Mouse (Mus musculus): Measurements from ENCODE around the gene Alg14.

DNA sequence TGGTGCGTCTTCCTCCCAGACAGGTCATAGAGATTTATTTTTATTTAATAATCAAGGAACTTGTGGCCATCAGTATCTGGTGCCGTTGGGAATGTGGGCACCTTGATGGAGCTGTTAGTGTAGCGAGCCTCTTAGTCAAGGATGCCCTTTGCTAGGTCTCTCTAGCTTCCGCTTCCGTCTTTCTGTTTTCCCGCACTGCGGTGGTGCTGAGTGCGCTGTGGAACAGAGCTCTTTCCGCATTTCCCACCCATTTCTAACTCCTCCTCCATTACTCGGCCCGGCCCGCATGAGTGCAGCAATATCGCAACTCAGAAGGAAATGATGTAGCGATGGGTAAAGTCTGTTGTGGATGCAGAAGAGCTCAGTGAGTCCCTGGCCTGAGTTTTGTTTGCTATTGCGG lies 31.8 kb downstream of the Alg14 start:
- TF ChIP-seq POLR2A (IDR thresholded peaks at IDR 0.05; ENCODE audit: borderline replicate concordance, control insufficient read depth, low read depth, low read length) (no peak), CTCF (IDR thresholded peaks at IDR 0.05; ENCODE audit: control insufficient read depth, insufficient read depth, low read length) (no peak)
